Mouse (Mus musculus): Measurements from ENCODE around the gene Uhmk1. TPM values are rescaled to one million over a fixed set of nuclear protein-coding genes. Genes with fewer than 3 reads are reported as not detected.
A peak's percentile ranks its signal among the peaks of the same experiment; 100 is the strongest.

Gene Uhmk1
- polyA plus RNA-seq, 1 experiment from 2014 or later: 10.0 TPM

- Histone ChIP-seq H3K4me2 (replicated peaks; ENCODE audit: low read depth, low read length) (peak overlapping the region; percentile 19; the same call in 1 of the 2 replicates), H3K9ac (replicated peaks; ENCODE audit: low read depth, low read length) (peak overlapping the region; percentile 71; the same call in 1 of the 2 replicates), H3K36me3 (ENCODE audit: control insufficient read depth, insufficient read depth, low read length) (peaks cover 9% of the 10 kb centered on the region), H3K9me3 (ENCODE audit: control insufficient read depth, low read depth, low read length) (no peaks in the 10 kb centered on the region), H3K4me3 (ENCODE audit: low read depth, low read length) (peak overlapping the region; percentile 66), H3K27me3 (ENCODE audit: control insufficient read depth, insufficient read depth, low read length) (no peaks in the 10 kb centered on the region), H3K27ac (ENCODE audit: low read length) (no peak overlapping the region), H3K4me1 (ENCODE audit: control insufficient read depth, insufficient read depth, low read length) (no peaks in the 10 kb centered on the region)
- no peak for ATAC-seq (ENCODE audit: insufficient number of reproducible peaks, insufficient read depth, low FRiP score, low read depth)
- 70% methylated on average over 3 of the region's 3 CpGs for WGBS
Measured at GRCm38 (mm10) chr1:170215590-170215989, 393 bp upstream of the Uhmk1 start.

- Histone ChIP-seq H3K4me3 (ENCODE audit: low read depth, low read length) (peak overlapping the region; percentile 66), H3K9ac (replicated peaks; ENCODE audit: low read depth, low read length) (peak overlapping the region; percentile 71), H3K4me1 (ENCODE audit: control insufficient read depth, insufficient read depth, low read length) (no peaks in the 10 kb centered on the region), H3K27me3 (ENCODE audit: control insufficient read depth, insufficient read depth, low read length) (no peaks in the 10 kb centered on the region), H3K4me2 (replicated peaks; ENCODE audit: low read depth, low read length) (peak overlapping the region; percentile 57), H3K36me3 (ENCODE audit: control insufficient read depth, insufficient read depth, low read length) (peaks cover 13% of the 10 kb centered on the region), H3K27ac (ENCODE audit: low read length) (no peak overlapping the region), H3K9me3 (ENCODE audit: control insufficient read depth, low read depth, low read length) (no peaks in the 10 kb centered on the region)
- WGBS: 26% methylated on average over 7 of the region's 7 CpGs
- ATAC-seq (ENCODE audit: insufficient number of reproducible peaks, insufficient read depth, low FRiP score, low read depth): no peak
Measured at GRCm38 (mm10) chr1:170214383-170214756, 827 bp downstream of the Uhmk1 start.

- H3K9me3 ChIP-seq (ENCODE audit: control insufficient read depth, low read depth, low read length): no peaks in the 10 kb centered on the region
- H3K27me3 ChIP-seq (ENCODE audit: control insufficient read depth, insufficient read depth, low read length): no peaks in the 10 kb centered on the region
- H3K27ac ChIP-seq (ENCODE audit: low read length): no peak overlapping the region
- no peak overlapping the region for H3K4me3 ChIP-seq (ENCODE audit: low read depth, low read length)
- no peak overlapping the region for H3K4me2 ChIP-seq (replicated peaks; ENCODE audit: low read depth, low read length)
- no peak overlapping the region for H3K9ac ChIP-seq (replicated peaks; ENCODE audit: low read depth, low read length)
- H3K36me3 ChIP-seq (ENCODE audit: control insufficient read depth, insufficient read depth, low read length): peaks cover 21% of the 10 kb centered on the region
- 92% methylated on average over 10 of the region's 10 CpGs for WGBS
- H3K4me1 ChIP-seq (ENCODE audit: control insufficient read depth, insufficient read depth, low read length): no peaks in the 10 kb centered on the region
- ATAC-seq (ENCODE audit: insufficient number of reproducible peaks, insufficient read depth, low FRiP score, low read depth): no peak
Measured at GRCm38 (mm10) chr1:170213181-170213879, 1.9 kb downstream of the Uhmk1 start.

- 91% methylated on average over 6 of the region's 6 CpGs for WGBS
- Histone ChIP-seq H3K27me3 (ENCODE audit: control insufficient read depth, insufficient read depth, low read length) (no peaks in the 10 kb centered on the region), H3K36me3 (ENCODE audit: control insufficient read depth, insufficient read depth, low read length) (peaks cover 65% of the 10 kb centered on the region), H3K4me3 (ENCODE audit: low read depth, low read length) (no peak overlapping the region), H3K9me3 (ENCODE audit: control insufficient read depth, low read depth, low read length) (no peaks in the 10 kb centered on the region), H3K9ac (replicated peaks; ENCODE audit: low read depth, low read length) (no peak overlapping the region), H3K4me1 (ENCODE audit: control insufficient read depth, insufficient read depth, low read length) (no peaks in the 10 kb centered on the region), H3K4me2 (replicated peaks; ENCODE audit: low read depth, low read length) (no peak overlapping the region), H3K27ac (ENCODE audit: low read length) (no peak overlapping the region)
- ATAC-seq (ENCODE audit: insufficient number of reproducible peaks, insufficient read depth, low FRiP score, low read depth): no peak
Measured at GRCm38 (mm10) chr1:170206395-170206794, 8.8 kb downstream of the Uhmk1 start.

- no peak overlapping the region for H3K27ac ChIP-seq (ENCODE audit: low read length)
- H3K9ac ChIP-seq (replicated peaks; ENCODE audit: low read depth, low read length): no peak overlapping the region
- no peak overlapping the region for H3K4me2 ChIP-seq (replicated peaks; ENCODE audit: low read depth, low read length)
- 77% methylated on average over 3 of the region's 3 CpGs for WGBS
- no peaks in the 10 kb centered on the region for H3K4me1 ChIP-seq (ENCODE audit: control insufficient read depth, insufficient read depth, low read length)
- H3K27me3 ChIP-seq (ENCODE audit: control insufficient read depth, insufficient read depth, low read length): no peaks in the 10 kb centered on the region
- peaks cover 60% of the 10 kb centered on the region for H3K36me3 ChIP-seq (ENCODE audit: control insufficient read depth, insufficient read depth, low read length)
- no peaks in the 10 kb centered on the region for H3K9me3 ChIP-seq (ENCODE audit: control insufficient read depth, low read depth, low read length)
- no peak overlapping the region for H3K4me3 ChIP-seq (ENCODE audit: low read depth, low read length)
- no peak for ATAC-seq (ENCODE audit: insufficient number of reproducible peaks, insufficient read depth, low FRiP score, low read depth)
Measured at GRCm38 (mm10) chr1:170200379-170200778, 14.8 kb downstream of the Uhmk1 start.

GRCm38 (mm10) chr1:170196211-170196610, 19.0 kb downstream of the Uhmk1 start:
- Histone ChIP-seq H3K27me3 (ENCODE audit: control insufficient read depth, insufficient read depth, low read length) (no peaks in the 10 kb centered on the region), H3K9ac (replicated peaks; ENCODE audit: low read depth, low read length) (no peak overlapping the region), H3K36me3 (ENCODE audit: control insufficient read depth, insufficient read depth, low read length) (peaks cover 67% of the 10 kb centered on the region), H3K4me2 (replicated peaks; ENCODE audit: low read depth, low read length) (no peak overlapping the region), H3K9me3 (ENCODE audit: control insufficient read depth, low read depth, low read length) (no peaks in the 10 kb centered on the region), H3K4me3 (ENCODE audit: low read depth, low read length) (no peak overlapping the region), H3K4me1 (ENCODE audit: control insufficient read depth, insufficient read depth, low read length) (no peaks in the 10 kb centered on the region), H3K27ac (ENCODE audit: low read length) (no peak overlapping the region)
- no peak for ATAC-seq (ENCODE audit: insufficient number of reproducible peaks, insufficient read depth, low FRiP score, low read depth)
- 94% methylated on average over 8 of the region's 8 CpGs for WGBS

- H3K9me3 ChIP-seq (ENCODE audit: control insufficient read depth, low read depth, low read length): no peaks in the 10 kb centered on the region
- no peaks in the 10 kb centered on the region for H3K4me1 ChIP-seq (ENCODE audit: control insufficient read depth, insufficient read depth, low read length)
- 92% methylated on average over 1 of the region's 1 CpGs for WGBS
- H3K4me2 ChIP-seq (replicated peaks; ENCODE audit: low read depth, low read length): no peak overlapping the region
- no peak for ATAC-seq (ENCODE audit: insufficient number of reproducible peaks, insufficient read depth, low FRiP score, low read depth)
- H3K4me3 ChIP-seq (ENCODE audit: low read depth, low read length): no peak overlapping the region
- H3K9ac ChIP-seq (replicated peaks; ENCODE audit: low read depth, low read length): no peak overlapping the region
- peaks cover 36% of the 10 kb centered on the region for H3K36me3 ChIP-seq (ENCODE audit: control insufficient read depth, insufficient read depth, low read length)
- H3K27ac ChIP-seq (ENCODE audit: low read length): no peak overlapping the region
- H3K27me3 ChIP-seq (ENCODE audit: control insufficient read depth, insufficient read depth, low read length): no peaks in the 10 kb centered on the region
Measured at GRCm38 (mm10) chr1:170191925-170192324, 23.3 kb downstream of the Uhmk1 start.

- Histone ChIP-seq H3K4me3 (ENCODE audit: low read depth, low read length) (no peak overlapping the region), H3K27me3 (ENCODE audit: control insufficient read depth, insufficient read depth, low read length) (no peaks in the 10 kb centered on the region), H3K4me2 (replicated peaks; ENCODE audit: low read depth, low read length) (no peak overlapping the region), H3K4me1 (ENCODE audit: control insufficient read depth, insufficient read depth, low read length) (no peaks in the 10 kb centered on the region), H3K27ac (ENCODE audit: low read length) (no peak overlapping the region), H3K36me3 (ENCODE audit: control insufficient read depth, insufficient read depth, low read length) (peaks cover 24% of the 10 kb centered on the region), H3K9me3 (ENCODE audit: control insufficient read depth, low read depth, low read length) (no peaks in the 10 kb centered on the region), H3K9ac (replicated peaks; ENCODE audit: low read depth, low read length) (no peak overlapping the region)
- 69% methylated on average over 4 of the region's 4 CpGs for WGBS
- no peak for ATAC-seq (ENCODE audit: insufficient number of reproducible peaks, insufficient read depth, low FRiP score, low read depth)
Measured at GRCm38 (mm10) chr1:170190225-170190624, 25.0 kb downstream of the Uhmk1 start.

- Histone ChIP-seq H3K27me3 (ENCODE audit: control insufficient read depth, insufficient read depth, low read length) (no peaks in the 10 kb centered on the region), H3K4me3 (ENCODE audit: low read depth, low read length) (no peak overlapping the region), H3K4me2 (replicated peaks; ENCODE audit: low read depth, low read length) (no peak overlapping the region), H3K4me1 (ENCODE audit: control insufficient read depth, insufficient read depth, low read length) (no peaks in the 10 kb centered on the region), H3K9ac (replicated peaks; ENCODE audit: low read depth, low read length) (no peak overlapping the region), H3K9me3 (ENCODE audit: control insufficient read depth, low read depth, low read length) (no peaks in the 10 kb centered on the region), H3K27ac (ENCODE audit: low read length) (no peak overlapping the region), H3K36me3 (ENCODE audit: control insufficient read depth, insufficient read depth, low read length) (peaks cover 8% of the 10 kb centered on the region)
- ATAC-seq (ENCODE audit: insufficient number of reproducible peaks, insufficient read depth, low FRiP score, low read depth): no peak
- WGBS: 72% methylated on average over 11 of the region's 11 CpGs
Measured at GRCm38 (mm10) chr1:170188601-170189000, 26.6 kb downstream of the Uhmk1 start.

All from stomach, embryonic 14.5 days (tissue).